Mouse (Mus musculus) urinary bladder, postnatal 25 days (tissue): ENCODE measurements around the gene Itpripl2.

Experiments used
- DNase-seq: peaks from one replicate; pipeline ENCODE4 v3.0.0; 2022; ENCODE audit warnings: low spot score

Gene Itpripl2

DNA sequence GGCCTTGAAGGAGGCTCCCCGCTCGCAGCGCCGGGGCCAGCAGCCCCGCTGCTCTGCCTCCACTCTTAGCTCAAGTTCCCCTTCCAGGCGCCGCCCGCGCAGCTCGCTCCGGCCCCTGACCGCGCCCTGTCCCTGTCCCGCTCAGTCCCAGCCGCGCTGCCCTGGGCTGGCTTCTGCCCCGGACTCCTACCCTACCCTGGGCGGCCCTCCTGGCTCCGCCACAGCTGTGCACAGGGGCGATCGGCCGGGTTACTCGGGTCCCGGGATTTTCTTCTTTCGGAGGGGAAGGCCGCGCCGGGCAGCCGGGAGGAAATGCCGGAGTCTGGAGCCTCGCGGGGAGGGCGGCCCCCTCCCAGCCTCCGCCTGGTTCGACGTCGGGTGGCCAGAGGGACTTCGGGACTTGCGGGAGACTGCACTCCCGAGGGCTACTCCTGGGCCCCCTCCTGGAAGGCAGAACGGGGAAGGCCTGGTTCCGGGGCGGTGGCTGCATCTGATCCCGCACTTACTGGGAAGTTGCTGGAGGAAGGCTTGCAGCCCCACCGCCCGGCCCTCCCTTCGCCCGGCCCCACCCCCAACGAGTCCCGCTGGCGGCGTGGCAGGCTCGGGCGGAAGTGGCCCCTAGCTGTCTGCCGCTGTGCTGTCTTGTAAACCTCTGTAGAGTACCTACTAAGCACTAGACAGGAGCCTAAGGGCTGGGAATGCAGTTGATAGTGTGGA is at the start of gene Itpripl2:
TSS of gene Itpripl2 (minus strand) at position 545 of the 717 bp plus-strand sequence.
- peak; percentile 78 for DNase-seq

DNA sequence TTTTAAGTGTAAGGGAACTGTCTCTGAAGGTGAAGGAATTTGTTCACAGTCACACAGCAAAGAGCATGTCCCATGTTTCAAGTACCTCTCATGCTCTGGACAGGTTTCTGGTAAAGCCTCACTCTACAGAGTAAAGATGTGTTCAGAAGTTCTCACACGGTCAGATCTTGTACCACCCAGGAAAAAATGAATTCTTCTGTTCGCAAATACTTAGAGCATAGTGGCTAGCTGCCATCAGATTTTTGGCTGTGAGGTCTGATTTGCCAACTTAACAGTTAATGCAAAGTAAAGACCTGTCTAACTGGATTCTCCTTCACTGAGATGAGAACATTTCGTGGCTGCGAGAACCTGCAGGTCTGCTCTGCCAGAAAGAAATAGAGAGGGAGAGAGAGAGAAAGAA is 43.3 kb upstream of the Itpripl2 start:
- no peak for DNase-seq

DNA sequence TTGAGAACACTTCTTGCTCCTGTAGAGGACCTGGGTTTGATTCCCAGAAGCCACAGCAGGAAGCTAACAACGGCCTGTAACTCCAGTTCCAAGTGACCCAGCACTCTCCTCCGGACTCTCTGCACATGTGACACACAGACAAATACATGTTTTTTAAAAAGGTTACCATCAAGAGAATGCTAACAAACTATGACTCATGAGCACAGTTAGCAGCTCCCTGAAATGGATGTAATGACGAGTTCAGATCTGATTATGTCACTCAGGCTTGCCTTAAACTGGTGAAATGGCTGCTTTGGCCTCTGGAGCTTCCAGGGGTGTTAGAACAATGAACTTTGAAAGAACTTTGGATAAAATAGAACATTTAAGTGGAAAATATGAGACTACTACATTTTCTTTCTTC is 42.6 kb upstream of the Itpripl2 start:
- DNase-seq, result no peak

DNA sequence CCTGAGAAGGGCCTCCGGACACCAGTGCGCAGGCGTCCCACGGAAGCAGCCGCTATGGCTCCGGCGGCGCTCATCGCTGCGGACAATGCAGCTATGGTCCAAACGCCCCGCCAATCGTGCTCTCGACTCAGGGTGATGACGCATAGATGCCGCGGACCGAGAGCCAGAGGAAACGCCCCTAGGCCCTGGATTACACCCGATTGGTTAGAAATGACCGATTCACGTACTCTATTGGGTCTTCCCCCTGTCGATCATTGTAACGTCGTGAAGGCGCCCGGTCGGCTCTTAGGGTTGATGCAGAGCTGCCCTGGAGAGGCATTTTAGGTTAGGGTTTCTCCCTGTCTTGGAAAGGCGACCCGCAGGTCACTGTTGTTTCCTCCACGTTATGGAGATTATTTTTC is 41.4 kb upstream of the Itpripl2 start, which contains the start of gene Coq7:
TSS of gene Coq7 (minus strand) at position 179 of the 401 bp plus-strand sequence.
- peak; percentile 86 for DNase-seq

DNA sequence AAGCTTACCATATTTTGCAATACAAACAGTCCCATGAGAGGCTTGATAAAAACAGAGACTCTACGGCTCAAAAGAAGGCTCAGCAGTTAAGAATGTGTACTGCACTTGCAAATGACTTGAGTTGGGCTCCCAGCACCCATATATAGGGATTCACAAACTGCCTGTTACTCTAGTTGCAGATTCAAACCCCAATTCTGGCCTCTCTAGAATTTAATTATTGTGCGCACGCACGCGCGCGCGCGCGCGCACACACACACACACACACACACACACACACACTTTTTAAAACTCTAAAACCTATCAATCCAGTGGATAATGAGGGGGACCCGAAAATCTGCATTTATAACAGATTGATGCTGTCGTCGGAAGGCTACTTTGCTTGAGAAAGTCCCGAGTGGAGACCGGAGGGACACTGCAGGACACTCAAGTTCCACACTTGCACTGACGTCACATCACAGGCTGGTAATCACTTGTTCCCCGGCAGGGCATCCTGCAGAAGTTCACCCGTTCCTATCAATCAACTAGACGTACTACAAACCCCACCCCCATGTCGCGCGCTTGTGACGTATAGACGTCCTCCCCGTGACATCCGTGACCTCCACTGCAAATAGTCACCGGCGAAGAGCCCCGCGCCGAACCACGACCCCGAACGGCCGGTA is 40.9 kb upstream of the Itpripl2 start:
- DNase-seq, result peak; percentile 95

DNA sequence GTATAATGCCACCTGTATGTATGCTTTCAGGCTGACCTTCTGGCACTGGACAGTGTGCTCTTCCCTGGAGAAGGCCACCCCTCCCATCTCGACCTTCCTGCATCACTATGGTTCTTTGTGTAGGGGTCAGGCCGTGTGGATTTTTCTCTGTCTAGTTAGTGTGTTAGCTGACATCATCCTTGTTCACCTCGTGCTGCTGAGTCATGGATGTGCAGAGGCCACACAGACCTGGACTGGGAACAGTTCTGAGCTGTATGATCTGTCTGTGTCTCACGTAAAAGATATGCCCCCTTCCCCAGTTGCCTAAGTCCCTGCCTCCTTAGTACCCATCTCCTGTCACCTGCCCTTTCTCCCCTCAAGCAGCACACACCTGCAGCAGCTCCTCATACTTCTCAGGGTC is 35.2 kb upstream of the Itpripl2 start:
- no peak for DNase-seq

DNA sequence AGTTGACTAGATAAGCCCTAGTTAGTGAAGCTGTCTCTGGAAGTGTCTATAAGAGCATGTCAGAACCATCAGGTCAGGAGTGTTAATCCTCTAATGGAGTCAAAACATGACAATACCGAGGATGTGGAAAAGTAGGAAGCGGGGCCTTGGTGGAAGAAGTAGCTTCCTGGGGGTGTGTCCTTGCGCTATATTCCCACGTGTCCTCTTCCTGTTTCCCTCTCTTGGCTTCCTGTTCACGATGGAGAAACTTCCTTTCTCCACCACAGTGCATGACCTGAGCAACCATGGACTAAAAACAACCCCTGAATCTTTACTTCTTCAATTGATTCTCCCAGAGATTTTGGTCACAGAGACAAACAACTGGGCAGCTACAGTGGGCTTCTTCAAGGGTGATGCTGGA is 30.3 kb upstream of the Itpripl2 start:
- no peak for DNase-seq

DNA sequence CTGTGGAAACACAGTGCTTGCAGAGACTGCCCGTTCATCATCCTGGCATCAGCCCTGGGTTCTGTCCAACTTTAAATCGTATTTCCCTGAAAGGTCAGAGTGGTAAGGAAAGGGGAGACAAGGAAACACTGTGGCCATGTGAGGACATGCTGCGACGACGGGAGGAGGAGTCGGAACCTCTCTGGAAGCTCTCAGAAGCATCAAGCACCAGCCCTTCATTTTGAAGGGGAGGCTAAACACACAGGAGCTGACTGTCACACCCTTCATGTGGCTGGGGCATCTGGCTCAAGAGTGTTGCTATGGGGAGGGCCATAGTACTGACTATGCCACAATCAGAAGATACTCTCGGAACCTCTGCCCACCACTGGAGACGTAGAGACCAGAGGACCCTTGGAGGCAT is 27.9 kb upstream of the Itpripl2 start:
- DNase-seq, result no peak

DNA sequence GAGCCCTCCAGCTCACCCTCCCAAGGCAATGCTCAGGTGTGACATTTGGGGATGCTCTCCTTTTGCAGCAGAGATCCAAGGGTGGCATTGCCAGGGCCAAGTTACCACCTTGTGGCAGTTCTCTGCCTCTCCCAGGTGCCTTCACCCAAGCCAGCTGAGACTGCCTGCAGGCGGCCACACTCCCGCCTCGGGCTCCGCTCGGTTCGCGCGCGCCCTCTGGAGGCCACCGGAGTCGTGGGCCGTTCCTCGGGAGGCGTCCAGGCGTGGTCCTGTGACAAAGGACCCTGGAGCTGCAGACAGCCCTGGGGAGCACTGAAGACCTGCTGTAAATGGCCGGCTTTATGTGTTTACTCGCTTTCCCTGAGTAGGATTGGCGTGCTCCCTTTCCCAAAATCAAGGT is 26.9 kb upstream of the Itpripl2 start:
- DNase-seq, result peak; percentile 89

DNA sequence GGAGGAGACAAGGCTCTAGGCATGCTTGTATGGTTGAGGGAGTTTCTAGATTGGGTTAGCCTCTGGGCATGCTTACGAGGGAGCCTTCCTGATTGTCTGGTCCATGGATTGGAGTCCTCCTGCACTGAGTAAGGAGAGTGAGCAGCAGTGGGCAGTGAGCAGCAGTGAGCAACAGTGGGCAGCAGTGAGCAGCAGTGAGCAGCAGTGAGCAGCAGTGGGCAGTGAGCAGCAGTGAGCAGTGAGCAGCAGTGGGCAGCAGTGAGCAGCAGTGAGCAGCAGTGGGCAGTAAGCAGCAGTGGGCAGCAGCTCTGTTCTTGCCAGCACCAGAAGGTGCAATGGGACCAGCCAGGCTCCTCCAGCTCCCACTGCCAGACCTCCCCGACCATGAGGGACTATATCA is 26.0 kb upstream of the Itpripl2 start:
- no peak for DNase-seq

DNA sequence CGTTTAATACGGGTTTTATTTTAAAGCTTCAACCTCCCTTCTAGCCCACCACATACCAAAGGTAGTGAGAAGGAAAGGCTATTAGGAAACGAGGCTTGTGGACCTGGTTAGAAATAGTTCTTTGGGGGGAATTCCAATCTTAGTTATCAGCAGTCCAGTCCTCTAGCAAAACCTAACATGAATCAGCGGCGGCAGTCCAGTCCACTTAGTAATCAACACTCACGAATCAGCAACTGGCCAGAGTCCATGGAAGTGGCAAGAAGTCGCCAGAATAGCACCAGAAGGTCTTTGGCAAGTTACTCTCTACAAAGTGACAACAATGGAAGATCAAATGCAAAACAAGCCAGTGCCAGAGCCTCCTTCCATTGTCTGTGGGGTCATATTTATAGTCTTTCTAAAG is 16.8 kb upstream of the Itpripl2 start:
- no peak for DNase-seq

DNA sequence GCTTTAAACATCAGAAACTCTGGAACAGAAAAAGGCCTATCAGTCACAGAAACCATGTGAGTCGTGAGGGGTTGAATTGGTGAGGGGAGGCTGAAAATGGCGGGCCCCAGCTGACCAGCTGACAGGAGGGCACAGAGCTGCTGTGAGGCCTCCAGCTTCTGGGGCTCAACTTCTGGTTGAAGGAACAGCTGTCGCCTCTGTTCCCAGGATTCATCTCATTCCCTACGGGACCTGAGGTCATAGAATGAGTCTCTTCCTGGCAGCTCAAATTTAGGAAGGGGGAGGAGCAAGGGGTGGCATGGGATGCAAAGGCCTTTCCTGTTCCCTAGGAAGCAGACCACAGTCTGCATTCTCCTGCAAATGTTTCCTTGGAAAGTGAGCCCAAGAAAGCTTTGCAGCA is 12.1 kb upstream of the Itpripl2 start:
- no peak for DNase-seq

DNA sequence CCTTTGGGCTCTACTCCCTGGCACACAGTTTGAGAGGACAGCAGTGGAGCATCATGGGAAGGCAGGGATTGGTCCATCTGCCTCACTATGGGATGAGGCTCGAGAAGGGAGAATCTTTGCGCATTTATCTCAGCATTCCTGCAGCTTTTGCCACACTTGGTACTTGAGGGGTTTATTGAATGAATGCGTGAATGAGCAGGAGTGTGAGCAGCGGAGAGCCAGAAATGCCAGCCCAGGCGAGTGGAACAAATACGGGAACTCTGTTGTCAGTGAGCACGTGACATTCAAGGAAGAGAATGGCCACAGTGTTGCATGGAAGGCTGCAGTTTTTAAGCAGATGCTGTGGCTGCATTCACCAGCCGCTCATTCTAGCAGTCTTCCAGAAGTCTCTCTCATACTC is 10.6 kb upstream of the Itpripl2 start:
- no peak for DNase-seq

DNA sequence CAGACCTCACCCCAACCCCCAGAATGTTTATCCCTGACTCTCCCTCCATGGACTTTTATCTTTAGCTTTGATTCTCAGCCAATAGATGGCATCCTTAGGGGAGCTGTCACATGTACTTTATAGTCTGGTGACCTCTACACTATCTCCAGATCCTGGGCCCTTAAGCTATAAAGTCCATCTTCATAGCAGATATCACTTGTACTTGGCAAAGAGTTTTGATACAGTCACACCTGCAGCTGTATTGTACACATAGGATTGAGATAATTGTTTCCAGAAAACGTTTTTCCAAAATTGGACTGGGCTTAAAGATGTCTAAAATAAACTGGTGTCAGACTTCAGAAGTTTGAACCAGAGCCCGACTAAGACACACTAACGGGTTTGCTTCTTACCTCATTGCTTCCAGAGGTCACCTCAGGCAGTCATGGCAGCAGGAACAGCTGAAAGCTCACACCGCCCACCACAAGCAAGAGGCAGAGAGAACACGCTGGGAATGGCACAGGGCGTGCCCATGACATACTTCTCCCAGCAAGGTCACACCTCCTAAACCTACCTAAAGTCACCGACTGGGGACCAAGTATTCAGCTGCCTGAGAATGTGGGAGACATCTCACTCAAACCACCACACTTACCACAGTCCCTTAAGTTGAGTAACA is 8.1 kb upstream of the Itpripl2 start:
- DNase-seq, result no peak

DNA sequence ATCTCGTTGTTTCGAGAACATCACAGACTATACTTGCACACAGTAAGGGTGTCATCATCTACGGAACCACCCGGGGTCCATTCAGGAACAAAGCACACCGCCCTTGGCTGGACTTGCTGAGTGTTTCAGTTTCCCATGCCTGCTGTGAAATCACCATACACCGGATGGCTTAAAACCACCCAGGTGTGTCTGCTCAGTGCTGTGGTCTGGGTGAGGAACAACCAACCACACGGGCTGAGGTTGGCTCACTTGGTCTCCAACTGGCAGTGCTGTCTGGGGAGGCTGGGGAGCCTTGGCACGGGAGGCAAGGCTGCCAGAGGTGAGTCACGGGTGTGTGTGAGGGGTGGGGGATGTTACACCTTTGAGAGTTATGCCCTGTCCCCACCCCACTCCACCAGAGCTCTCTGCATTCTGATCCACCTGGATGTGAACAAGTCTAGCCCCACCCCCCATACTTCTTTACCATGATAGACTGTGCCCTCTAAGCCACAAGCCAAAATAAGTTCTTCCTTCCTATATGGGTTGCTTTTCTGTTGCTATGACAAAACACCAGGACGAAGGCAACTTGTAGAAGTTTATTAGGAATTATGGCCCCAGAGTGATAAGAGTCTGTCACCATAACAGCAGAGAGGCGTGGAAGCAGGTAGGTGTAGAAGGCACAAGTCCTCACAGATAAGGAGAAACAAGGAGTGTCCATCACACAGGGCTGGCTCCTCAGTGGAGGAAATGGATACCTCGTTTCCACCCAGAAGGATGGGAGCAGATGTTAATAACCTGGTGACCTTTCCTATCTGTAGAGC is 7.4 kb upstream of the Itpripl2 start:
- no peak for DNase-seq

DNA sequence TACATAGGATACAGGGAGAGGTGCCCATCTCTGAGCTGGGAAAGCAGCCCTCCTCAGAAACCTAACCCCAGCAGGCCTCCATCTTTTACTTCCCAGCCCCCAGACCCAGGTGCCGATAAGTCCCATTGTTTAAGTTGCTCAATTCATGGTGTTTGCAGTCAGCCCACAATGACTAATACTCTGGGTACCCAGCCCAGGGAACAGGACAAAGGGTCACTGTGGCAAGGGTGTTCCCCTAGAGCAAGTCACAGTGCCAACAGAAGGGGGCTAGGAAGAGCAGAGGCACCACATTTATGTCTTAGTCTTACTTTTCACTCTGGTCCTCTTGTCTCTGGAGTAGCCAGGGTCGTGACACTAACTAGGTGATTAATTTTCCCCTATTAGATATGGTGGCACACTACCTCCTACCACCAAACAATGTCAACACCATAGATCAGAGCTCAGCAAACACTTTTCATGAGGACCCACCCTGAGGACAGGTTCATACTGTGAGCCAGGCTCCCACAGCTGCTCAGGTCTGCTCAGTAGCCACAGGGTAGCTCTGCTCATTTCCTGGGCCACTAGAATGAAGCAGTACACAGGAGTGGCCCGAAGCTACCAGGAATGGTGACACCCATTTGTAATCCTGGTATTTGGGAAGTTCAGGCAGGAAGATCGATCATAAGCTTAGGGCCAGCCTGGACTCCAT is 3.3 kb upstream of the Itpripl2 start:
- no peak for DNase-seq

DNA sequence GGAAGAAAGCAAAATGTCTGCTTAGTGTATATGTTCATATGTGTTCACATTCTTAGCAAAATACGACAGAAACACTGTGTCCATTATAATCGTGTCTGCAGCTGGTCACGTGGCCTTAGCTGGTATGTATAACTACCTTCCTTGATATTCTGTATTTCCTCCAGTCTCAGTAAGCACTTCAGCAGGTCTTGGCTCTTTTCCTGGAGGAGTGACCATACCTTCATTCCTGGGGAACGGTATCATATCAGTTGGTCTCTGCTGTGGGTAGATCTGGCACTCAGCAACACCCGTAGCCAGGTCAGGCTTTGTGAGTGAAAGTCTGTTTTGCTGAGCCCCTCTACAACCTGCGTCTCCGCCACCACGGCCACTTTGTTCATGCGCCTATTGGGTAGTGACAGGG is 2.1 kb upstream of the Itpripl2 start:
- DNase-seq, result no peak

DNA sequence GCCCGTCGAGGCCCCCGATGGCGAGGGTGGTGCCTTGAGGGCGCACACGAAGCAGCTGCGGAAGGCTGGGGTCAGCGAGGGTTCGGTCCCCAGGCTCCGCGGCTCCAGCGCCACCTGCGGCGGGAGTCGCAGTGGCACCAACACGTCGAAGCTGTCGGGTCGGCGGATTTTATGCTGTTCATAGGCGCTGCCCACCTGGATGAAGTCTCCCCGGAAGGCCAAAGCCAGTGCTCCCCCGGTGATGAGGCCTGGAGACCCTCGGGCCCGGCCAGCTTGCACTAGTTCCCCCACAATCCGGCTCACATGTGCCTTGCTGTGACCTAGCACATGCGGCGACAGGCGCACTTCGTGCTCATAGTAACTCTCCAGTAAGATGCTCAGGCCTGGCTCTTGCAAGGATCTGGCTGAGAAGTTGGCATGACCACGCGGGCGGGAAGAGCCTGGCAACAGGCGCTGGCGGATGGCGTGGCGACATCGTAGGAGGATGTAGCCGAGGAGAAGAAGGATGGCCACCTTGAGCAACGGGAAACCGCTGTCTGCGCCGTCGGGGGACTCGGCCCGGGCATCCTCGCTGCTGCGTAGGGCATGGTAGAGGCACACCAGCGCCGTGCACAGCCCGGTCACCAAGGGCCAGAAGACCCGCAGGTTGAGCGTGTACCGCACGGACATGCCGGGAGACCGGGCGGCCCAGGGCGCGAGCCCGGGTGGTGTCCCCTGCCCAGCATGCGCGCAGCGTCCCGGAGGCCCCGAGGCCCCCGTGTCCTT is 927 bp downstream of the Itpripl2 start:
- DNase-seq, result no peak

DNA sequence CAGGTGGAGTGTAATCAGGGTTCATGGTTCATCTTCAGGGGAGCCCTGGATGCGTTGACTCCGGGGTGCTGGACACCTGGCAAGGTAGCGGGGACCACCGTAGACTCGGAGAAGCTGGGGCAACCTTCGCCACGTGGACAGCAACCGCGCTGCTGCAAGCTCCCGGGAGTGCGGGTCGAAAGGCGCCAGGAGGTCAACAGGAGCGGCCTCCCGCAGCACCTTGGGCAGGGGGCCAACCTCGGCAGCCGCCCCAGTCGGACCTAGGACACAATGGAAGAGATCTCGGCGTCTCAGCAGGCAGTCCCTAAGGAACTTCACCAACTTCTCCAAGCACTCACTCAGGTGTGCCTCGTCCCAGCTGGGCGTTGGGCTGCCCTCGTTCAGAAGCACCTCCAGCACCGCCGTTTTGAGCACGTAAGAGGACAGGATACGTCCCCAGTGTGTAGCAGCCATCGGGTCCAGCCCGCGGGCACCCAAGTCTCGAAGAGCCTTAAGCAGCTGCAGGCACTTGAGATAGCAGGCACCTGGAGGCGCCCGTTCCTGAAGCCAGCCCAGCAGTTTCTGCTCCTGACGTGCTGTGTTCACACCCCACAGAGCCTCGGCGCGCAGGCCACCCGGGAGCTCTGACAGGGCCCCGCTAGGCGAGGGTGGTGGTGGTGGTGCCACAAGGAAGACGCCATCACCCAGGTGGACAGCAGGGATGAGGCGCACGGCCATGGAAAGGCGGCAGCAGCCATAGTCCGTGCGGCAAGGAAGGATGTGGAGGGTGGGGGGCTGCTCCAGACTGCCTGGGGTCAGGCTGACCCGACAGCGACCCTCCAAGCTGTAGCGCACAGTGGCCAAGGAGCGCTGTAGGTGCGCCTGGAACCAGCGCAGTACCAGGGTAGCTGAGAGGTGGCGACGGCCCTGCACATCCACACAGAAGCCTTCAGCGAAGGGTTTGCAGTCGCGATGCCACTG is 1.8 kb downstream of the Itpripl2 start:
- no peak for DNase-seq
